Mouse (Mus musculus) lung, adult 2 months (tissue): ENCODE measurements around the gene Cdh4. TPM values are rescaled to one million over a fixed set of nuclear protein-coding genes. Genes with fewer than 3 reads are reported as not detected.

ENCODE experiments used
- DNase-seq: peaks from one replicate; pipeline ENCODE4 v3.0.0; 2022
- H3K4me1 ChIP-seq: fragments of 200-500 bp; 2 replicates; pipeline ENCODE4 v1.6.1; 2011; ENCODE audit warnings: low read length; ENCODE audit not compliant: control insufficient read depth, insufficient read depth
- H3K4me3 ChIP-seq: fragments of 200-500 bp; replicated peaks from 2 replicates; pipeline ENCODE3; 2011; ENCODE audit warnings: low read depth, mild to moderate bottlenecking, control low read depth, low read length; ENCODE audit errors: extremely low read depth
- CTCF ChIP-seq: fragments of 200-500 bp; IDR thresholded peaks from 2 replicates; pipeline ENCODE4 v1.5.1; 2011; ENCODE audit warnings: mild to moderate bottlenecking, low read length, control low read depth; ENCODE audit not compliant: insufficient read depth
- POLR2A ChIP-seq: fragments of 200-500 bp; IDR thresholded peaks from 2 replicates; pipeline ENCODE4 v1.6.1; 2011; ENCODE audit warnings: low read depth, mild to moderate bottlenecking, control low read depth, low read length, borderline replicate concordance; ENCODE audit errors: extremely low read depth
- WGBS: fragments of 180-500 bp; shearing (Covaris S2); methylation state at CpG from one replicate; pipeline ENCODE4 v1.1.7; 2018; 5-methylcytosine and 5-hydroxymethylcytosine counted together
- polyA plus RNA-seq: library from polyadenylated mRNA; depleted of rRNA; stranded (reverse); fragments of >200 nt; gene quantifications from 2 replicates; pipeline ENCODE4 v1.2.3, GENCODE M21; 2012

The Cdh4 gene
- polyA plus RNA-seq, 1 experiment, result 2.0 TPM

- no peak for TF ChIP-seq CTCF
- TF ChIP-seq POLR2A, result no peak
- no peak overlapping the region for H3K4me3 ChIP-seq
- H3K4me1 ChIP-seq, result no peaks in the 10 kb centered on the region
- 64% methylated on average over 14 of the region's 14 CpGs for WGBS
- no peak for DNase-seq
Measured at GRCm38 (mm10) chr2:179518456-179519032, 76.3 kb downstream of the Cdh4 start.

GRCm38 (mm10) chr2:179519161-179519560 lies 76.9 kb downstream of the Cdh4 start:
- DNase-seq, result no peak
- Histone ChIP-seq H3K4me3 (no peak overlapping the region), H3K4me1 (no peaks in the 10 kb centered on the region)
- TF ChIP-seq CTCF, result no peak
- no peak for TF ChIP-seq POLR2A
- 90% methylated on average over 7 of the region's 7 CpGs for WGBS

- Histone ChIP-seq H3K4me3 (no peak overlapping the region), H3K4me1 (no peaks in the 10 kb centered on the region)
- TF ChIP-seq CTCF (no peak), POLR2A (no peak)
- no peak for DNase-seq
- 55% methylated on average over 7 of the region's 7 CpGs for WGBS
Measured at GRCm38 (mm10) chr2:179519931-179520330, 77.7 kb downstream of the Cdh4 start.

GRCm38 (mm10) chr2:179520941-179521340 lies 78.7 kb downstream of the Cdh4 start:
- Histone ChIP-seq H3K4me3 (no peak overlapping the region), H3K4me1 (no peaks in the 10 kb centered on the region)
- WGBS, result 82% methylated on average over 6 of the region's 6 CpGs
- no peak for DNase-seq
- no peak for TF ChIP-seq CTCF
- TF ChIP-seq POLR2A, result no peak

GRCm38 (mm10) chr2:179521444-179521843 lies 79.2 kb downstream of the Cdh4 start:
- TF ChIP-seq POLR2A, result no peak
- no peak for TF ChIP-seq CTCF
- Histone ChIP-seq H3K4me3 (no peak overlapping the region), H3K4me1 (no peaks in the 10 kb centered on the region)
- DNase-seq, result no peak
- WGBS, result 76% methylated on average over 5 of the region's 5 CpGs

- TF ChIP-seq CTCF (no peak), POLR2A (no peak)
- 49% methylated on average over 8 of the region's 8 CpGs for WGBS
- no peak for DNase-seq
- Histone ChIP-seq H3K4me1 (no peaks in the 10 kb centered on the region), H3K4me3 (no peak overlapping the region)
Measured at GRCm38 (mm10) chr2:179522141-179522540, 79.9 kb downstream of the Cdh4 start.

- Histone ChIP-seq H3K4me3 (no peak overlapping the region), H3K4me1 (no peaks in the 10 kb centered on the region)
- DNase-seq, result no peak
- WGBS, result 76% methylated on average over 7 of the region's 7 CpGs
- TF ChIP-seq POLR2A, result no peak
Measured at GRCm38 (mm10) chr2:179526976-179527375, 84.7 kb downstream of the Cdh4 start.

- no peak for DNase-seq
- H3K4me1 ChIP-seq, result no peaks in the 10 kb centered on the region
- WGBS, result 65% methylated on average over 7 of the region's 7 CpGs
- no peak overlapping the region for H3K4me3 ChIP-seq
- TF ChIP-seq POLR2A, result no peak
- TF ChIP-seq CTCF, result no peak
Measured at GRCm38 (mm10) chr2:179530436-179531040, 88.3 kb downstream of the Cdh4 start.

- TF ChIP-seq POLR2A, result no peak
- TF ChIP-seq CTCF, result no peak
- Histone ChIP-seq H3K4me1 (no peaks in the 10 kb centered on the region), H3K4me3 (no peak overlapping the region)
- 75% methylated on average over 6 of the region's 6 CpGs for WGBS
- no peak for DNase-seq
Measured at GRCm38 (mm10) chr2:179533196-179533595, 91.0 kb downstream of the Cdh4 start.

GRCm38 (mm10) chr2:179533881-179534280 lies 91.7 kb downstream of the Cdh4 start:
- WGBS, result 71% methylated on average over 2 of the region's 2 CpGs
- no peak for DNase-seq
- Histone ChIP-seq H3K4me3 (no peak overlapping the region), H3K4me1 (no peaks in the 10 kb centered on the region)
- TF ChIP-seq CTCF (no peak), POLR2A (no peak)

- Histone ChIP-seq H3K4me1 (no peaks in the 10 kb centered on the region), H3K4me3 (no peak overlapping the region)
- TF ChIP-seq POLR2A, result no peak
- no peak for DNase-seq
- 37% methylated on average over 6 of the region's 6 CpGs for WGBS
Measured at GRCm38 (mm10) chr2:179535204-179535603, 93.0 kb downstream of the Cdh4 start.
